Mouse (Mus musculus) embryonic facial prominence, embryonic 13.5 days (tissue): ENCODE measurements around the gene Mief1. TPM values are rescaled to one million over a fixed set of nuclear protein-coding genes. Genes with fewer than 3 reads are reported as not detected.

Experiments
- ATAC-seq: fragments of 200-750 bp; cut with Nextera tagmentation; 2 replicates; pipeline ENCODE4 v1.8.0; 2017; ENCODE audit warnings: low read depth; ENCODE audit not compliant: insufficient number of reproducible peaks, insufficient read depth, low FRiP score, low TSS enrichment
- H3K27ac ChIP-seq: fragments of 300-500 bp; sonication (generic); 2 replicates; pipeline ENCODE4 v1.5.1; 2015; ENCODE audit warnings: moderate library complexity, mild to moderate bottlenecking, inconsistent platforms
- H3K27me3 ChIP-seq: fragments of 300-500 bp; sonication (generic); 2 replicates; pipeline ENCODE4 v1.6.1; 2015; ENCODE audit warnings: mild to moderate bottlenecking, inconsistent platforms
- H3K36me3 ChIP-seq: fragments of 300-500 bp; sonication (generic); 2 replicates; pipeline ENCODE4 v1.6.1; 2015; ENCODE audit warnings: mild to moderate bottlenecking, inconsistent platforms
- H3K4me1 ChIP-seq: fragments of 300-500 bp; sonication (generic); 2 replicates; pipeline ENCODE4 v1.6.1; 2015; ENCODE audit warnings: inconsistent platforms
- H3K4me2 ChIP-seq: fragments of 300-500 bp; sonication (generic); 2 replicates; pipeline ENCODE4 v1.6.1; 2015; ENCODE audit warnings: moderate library complexity, mild to moderate bottlenecking, inconsistent platforms
- H3K4me3 ChIP-seq: fragments of 300-500 bp; sonication (generic); 2 replicates; pipeline ENCODE4 v1.5.1; 2015; ENCODE audit warnings: mild to moderate bottlenecking, inconsistent platforms
- H3K9ac ChIP-seq: fragments of 300-500 bp; sonication (generic); 2 replicates; pipeline ENCODE4 v1.6.1; 2015; ENCODE audit warnings: mild to moderate bottlenecking, inconsistent platforms
- H3K9me3 ChIP-seq: fragments of 300-500 bp; sonication (generic); 2 replicates; pipeline ENCODE4 v1.6.1; 2016; ENCODE audit warnings: inconsistent platforms
- WGBS: fragments of 180-500 bp; shearing (Covaris S2); methylation state at CpG from one replicate; pipeline ENCODE4 v1.1.7; 2015; ENCODE audit warnings: mixed read lengths; 5-methylcytosine and 5-hydroxymethylcytosine counted together
- polyA plus RNA-seq: library from polyadenylated mRNA; unstranded; fragments of >200 nt; fragmentation: Nextera tagmentation; extraction: Ambion mirVana; gene quantifications from 2 replicates; pipeline ENCODE4 v1.2.1, GENCODE M21; 2015

The Mief1 gene
- polyA plus RNA-seq, 1 experiment from 2014 or later, result 31.5 TPM

DNA sequence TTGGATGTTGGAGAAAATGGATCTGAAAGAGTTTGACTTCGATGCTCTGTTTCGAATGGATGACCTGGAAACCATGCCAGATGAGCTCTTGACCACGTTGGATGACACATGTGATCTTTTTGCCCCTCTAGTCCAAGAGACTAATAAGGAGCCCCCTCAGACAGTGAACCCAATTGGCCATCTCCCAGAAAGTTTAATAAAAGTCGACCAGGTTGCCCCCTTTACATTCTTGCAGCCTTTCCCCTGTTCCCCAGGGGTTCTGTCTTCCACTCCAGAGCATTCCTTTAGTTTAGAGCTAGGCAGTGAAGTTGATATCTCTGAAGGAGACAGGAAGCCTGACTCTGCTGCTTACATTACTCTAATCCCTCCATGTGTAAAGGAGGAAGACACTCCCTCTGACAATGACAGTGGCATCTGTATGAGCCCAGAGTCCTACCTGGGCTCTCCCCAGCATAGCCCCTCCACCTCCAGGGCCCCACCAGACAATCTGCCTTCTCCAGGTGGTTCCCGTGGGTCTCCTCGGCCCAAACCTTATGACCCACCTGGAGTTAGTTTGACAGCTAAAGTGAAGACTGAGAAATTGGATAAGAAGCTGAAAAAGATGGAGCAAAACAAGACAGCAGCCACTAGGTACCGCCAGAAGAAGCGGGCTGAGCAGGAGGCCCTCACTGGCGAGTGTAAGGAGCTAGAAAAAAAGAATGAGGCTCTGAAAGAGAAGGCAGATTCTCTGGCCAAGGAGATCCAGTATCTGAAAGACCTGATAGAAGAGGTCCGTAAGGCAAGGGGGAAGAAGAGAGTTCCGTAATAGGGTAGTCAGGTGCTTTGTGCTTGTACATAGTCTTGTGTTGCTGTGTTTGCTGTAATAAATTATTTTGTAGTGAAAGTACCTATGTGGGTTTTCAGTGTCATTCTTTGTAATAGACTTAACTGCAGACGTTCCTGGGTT, 23.1 kb downstream of the Mief1 start:
- Histone ChIP-seq H3K36me3 (peaks cover 46% of the 10 kb centered on the region), H3K4me1 (peaks cover 43% of the 10 kb centered on the region), H3K27me3 (no peaks in the 10 kb centered on the region), H3K4me3 (peak overlapping the region; percentile 100), H3K9ac (peak overlapping the region; percentile 100), H3K9me3 (no peaks in the 10 kb centered on the region), H3K4me2 (peak overlapping the region; percentile 95), H3K27ac (peak overlapping the region; percentile 98)
- WGBS, result 53% methylated on average over 12 of the region's 12 CpGs
- no peak for ATAC-seq

DNA sequence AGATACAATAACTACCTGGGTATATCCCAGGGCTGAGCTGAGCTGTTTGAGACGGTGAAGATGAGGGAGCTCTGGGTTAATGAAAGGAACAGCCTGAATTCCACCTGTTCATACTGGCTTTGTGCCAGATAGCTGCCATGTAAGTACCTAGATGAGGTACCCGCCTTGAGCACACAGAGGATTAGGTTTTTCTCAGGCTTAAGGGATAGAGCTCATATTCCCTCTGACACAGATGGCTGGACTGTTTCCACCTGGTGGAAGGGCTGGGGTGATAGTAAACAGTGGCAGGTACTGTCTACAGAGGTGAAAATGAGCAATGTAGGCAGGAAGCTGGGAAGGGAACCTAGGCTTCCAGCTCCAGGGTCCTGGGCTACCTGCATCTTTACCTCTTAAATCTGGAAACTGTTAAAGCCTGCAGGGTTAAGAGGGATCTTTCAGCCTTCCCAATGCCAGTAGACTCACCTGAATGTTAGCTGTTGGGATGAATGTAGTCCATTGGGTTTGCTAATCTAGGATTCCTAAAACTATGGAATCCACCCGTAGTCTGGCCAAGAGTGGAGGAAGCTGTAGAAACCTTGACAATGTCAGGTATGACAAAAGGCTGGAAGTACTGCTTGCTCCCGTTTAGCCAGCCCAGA, 23.9 kb downstream of the Mief1 start:
- Histone ChIP-seq H3K4me3 (peak overlapping the region; percentile 100), H3K36me3 (peaks cover 47% of the 10 kb centered on the region), H3K4me1 (peaks cover 51% of the 10 kb centered on the region)

GRCm38 (mm10) chr15:80258240-80259170, 24.7 kb downstream of the Mief1 start:
- Histone ChIP-seq H3K9me3 (no peaks in the 10 kb centered on the region), H3K4me1 (peaks cover 51% of the 10 kb centered on the region), H3K27me3 (no peaks in the 10 kb centered on the region), H3K27ac (peak overlapping the region; percentile 98), H3K36me3 (peaks cover 47% of the 10 kb centered on the region), H3K9ac (peak overlapping the region; percentile 32; the same call in 1 of the 2 replicates), H3K4me2 (peak overlapping the region; percentile 95; the same call in 1 of the 2 replicates), H3K4me3 (no peak overlapping the region)
- no peak for ATAC-seq
- WGBS, result 43% methylated on average over 11 of the region's 11 CpGs

More for the DNA sequence above, 23.9 kb downstream of the Mief1 start:
- peak overlapping the region; percentile 95 for H3K4me2 ChIP-seq
- no peaks in the 10 kb centered on the region for H3K27me3 ChIP-seq
- H3K9ac ChIP-seq, result peak overlapping the region; percentile 32; the same call in 1 of the 2 replicates
- WGBS, result 28% methylated on average over 4 of the region's 4 CpGs
- no peaks in the 10 kb centered on the region for H3K9me3 ChIP-seq
- peak overlapping the region; percentile 98 for H3K27ac ChIP-seq
- no peak for ATAC-seq

- no peaks in the 10 kb centered on the region for H3K9me3 ChIP-seq
- 0 out of 2 replicates have a peak overlapping the region, but pooled peaks have one; percentile 7 for H3K27ac ChIP-seq
- H3K9ac ChIP-seq, result no peak overlapping the region
- H3K4me3 ChIP-seq, result no peak overlapping the region
- H3K4me2 ChIP-seq, result no peak overlapping the region
- H3K4me1 ChIP-seq, result peaks cover 42% of the 10 kb centered on the region
- no peaks in the 10 kb centered on the region for H3K27me3 ChIP-seq
- 69% methylated on average over 8 of the region's 8 CpGs for WGBS
- no peak for ATAC-seq
- H3K36me3 ChIP-seq, result peaks cover 47% of the 10 kb centered on the region
These were observed 25.7 kb downstream of the Mief1 start for GRCm38 (mm10) chr15:80259406-80260045.

DNA sequence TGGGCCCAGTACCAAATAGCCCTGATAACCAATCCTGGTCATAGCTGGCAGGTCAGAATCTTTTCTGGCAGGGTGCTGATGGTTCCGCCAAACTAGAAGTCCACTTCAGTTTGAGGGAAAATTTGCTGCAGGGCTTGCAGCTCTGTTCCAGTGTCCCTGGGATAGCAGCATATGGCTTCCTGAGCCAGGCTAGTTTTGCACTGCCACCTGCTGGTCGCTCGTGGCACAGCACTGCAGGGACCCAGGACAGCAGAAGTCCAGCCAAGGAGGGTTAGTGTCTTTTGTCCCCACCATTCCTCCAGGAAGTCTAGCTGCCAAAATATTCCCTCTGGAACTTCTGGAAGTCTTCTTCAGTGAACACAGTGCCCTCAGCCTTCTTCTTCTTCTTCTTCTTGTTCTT, 26.9 kb downstream of the Mief1 start:
- 9% methylated on average over 3 of the region's 3 CpGs for WGBS
- H3K36me3 ChIP-seq, result peaks cover 47% of the 10 kb centered on the region
- peaks cover 42% of the 10 kb centered on the region for H3K4me1 ChIP-seq
- no peak overlapping the region for H3K4me2 ChIP-seq
- H3K27me3 ChIP-seq, result no peaks in the 10 kb centered on the region
- H3K4me3 ChIP-seq, result no peak overlapping the region
- H3K9me3 ChIP-seq, result no peaks in the 10 kb centered on the region
- H3K9ac ChIP-seq, result no peak overlapping the region
- no peak for ATAC-seq
- no peak overlapping the region for H3K27ac ChIP-seq

DNA sequence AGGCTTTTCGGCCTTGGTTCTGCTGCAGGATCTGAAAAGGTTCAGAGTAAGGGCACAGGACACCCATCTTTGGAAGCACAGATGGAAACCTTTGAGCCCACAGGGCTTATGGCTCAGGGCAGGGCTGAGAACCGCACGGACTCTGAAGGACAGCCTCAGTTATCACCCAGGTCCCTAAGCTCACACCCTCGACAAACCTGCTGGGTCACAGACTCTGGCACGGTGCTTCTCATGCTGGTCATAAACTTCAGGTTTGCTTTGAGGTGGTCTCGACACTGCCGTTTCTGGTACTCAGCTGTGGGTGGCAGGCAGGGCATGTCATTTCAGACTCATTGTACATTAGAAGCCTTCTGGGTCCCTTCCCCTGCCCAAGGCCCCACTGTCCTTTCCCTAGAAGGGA, 27.3 kb downstream of the Mief1 start:
- Histone ChIP-seq H3K9me3 (no peaks in the 10 kb centered on the region), H3K36me3 (peaks cover 46% of the 10 kb centered on the region)

DNA sequence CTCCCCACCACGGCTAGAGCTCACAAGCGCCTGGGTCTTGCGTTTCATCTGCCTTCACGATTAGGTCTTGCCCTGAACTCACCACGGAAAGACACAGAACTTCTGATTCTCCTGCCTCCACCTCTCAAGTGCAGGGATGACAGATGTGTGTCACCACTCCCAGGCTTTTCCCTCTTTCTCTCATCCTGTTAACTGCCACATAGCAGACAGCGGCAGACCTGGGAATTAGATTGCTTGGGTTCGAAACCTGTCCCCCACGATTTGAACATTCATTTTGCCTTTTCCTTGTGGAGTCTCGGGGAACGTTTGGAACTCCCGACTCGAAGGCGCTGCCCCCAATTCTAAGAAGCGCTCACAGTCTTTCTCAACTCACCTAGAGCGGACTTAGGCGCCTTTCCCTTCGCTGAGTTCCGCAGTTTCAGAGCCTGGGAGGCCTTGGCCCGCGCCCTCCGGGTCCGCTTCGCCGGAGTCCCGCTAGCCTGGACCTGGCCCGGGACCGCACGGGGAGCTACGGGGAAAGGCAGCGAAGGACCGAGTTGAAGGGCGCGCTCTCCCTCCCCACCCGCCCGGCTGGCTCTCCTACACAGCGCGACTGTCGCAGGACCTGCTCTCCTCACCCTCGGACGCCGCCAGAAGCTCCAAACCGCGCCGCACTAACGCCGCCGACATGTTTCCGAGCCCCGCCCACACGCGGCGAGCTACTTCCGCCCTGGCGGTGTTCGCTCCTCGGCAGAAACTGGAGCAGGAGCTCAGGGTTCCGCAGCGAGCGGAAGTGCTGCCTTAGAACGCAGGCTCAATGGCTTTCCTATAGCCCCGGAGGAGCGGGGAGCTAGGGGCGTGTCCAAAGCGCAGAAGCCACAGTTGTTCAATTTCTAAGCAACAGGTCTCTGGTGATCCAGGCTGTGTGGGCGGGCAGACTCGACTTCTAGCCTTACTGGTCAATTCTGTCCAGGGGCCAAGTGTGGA, 30.1 kb downstream of the Mief1 start, which contains the start of gene Rps19bp1:
TSS of gene Rps19bp1 (minus strand) at position 706 of the 966 bp plus-strand sequence.
- H3K36me3 ChIP-seq, result peaks cover 23% of the 10 kb centered on the region
- H3K4me3 ChIP-seq, result peak within 1 kb of the TSS; percentile 86
- H3K9ac ChIP-seq, result peak within 1 kb of the TSS; percentile 87
- H3K9me3 ChIP-seq, result no peaks in the 10 kb centered on the region
- peak within 1 kb of the TSS; percentile 49 for H3K27ac ChIP-seq
- peaks cover 23% of the 10 kb centered on the region for H3K4me1 ChIP-seq
- H3K27me3 ChIP-seq, result no peaks in the 10 kb centered on the region
- peak within 1 kb of the TSS; percentile 82 for H3K4me2 ChIP-seq
- peak; percentile 84 for ATAC-seq
- 2% methylated on average over 66 of the region's 66 CpGs for WGBS

More for the DNA sequence above, 27.3 kb downstream of the Mief1 start:
- Histone ChIP-seq H3K27ac (no peak overlapping the region), H3K27me3 (no peaks in the 10 kb centered on the region), H3K4me1 (peaks cover 42% of the 10 kb centered on the region), H3K4me2 (no peak overlapping the region), H3K9ac (no peak overlapping the region), H3K4me3 (no peak overlapping the region)
- 84% methylated on average over 7 of the region's 7 CpGs for WGBS
- ATAC-seq, result no peak

DNA sequence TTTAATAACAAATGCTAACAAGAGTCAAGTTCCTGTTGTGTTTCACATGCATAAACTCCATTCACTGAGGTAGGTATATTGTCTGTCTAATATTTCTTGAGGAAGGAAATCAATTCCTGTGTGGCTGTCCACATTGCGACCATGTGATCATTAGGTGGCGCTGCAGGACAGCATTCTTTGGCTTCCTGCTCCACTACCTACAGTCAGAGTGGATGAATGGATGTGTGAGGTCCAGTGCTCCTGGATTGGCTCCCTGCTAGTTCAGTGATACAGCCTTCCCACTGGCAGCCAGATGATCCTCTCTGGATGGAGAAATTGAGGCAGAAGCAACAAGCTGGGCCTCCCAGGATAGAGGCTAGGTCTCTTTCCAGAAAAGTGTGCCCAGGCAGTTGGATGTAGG, 32.5 kb downstream of the Mief1 start:
- WGBS, result 0% methylated on average over 2 of the region's 2 CpGs
- Histone ChIP-seq H3K27ac (no peak overlapping the region), H3K4me3 (no peak overlapping the region), H3K4me1 (peaks cover 23% of the 10 kb centered on the region), H3K27me3 (no peaks in the 10 kb centered on the region), H3K9me3 (0 out of 2 replicates have a peak, but pooled peaks cover 7% of the 10 kb centered on the region), H3K9ac (no peak overlapping the region), H3K36me3 (0 out of 2 replicates have a peak, but pooled peaks cover 3% of the 10 kb centered on the region), H3K4me2 (no peak overlapping the region)
- no peak for ATAC-seq

DNA sequence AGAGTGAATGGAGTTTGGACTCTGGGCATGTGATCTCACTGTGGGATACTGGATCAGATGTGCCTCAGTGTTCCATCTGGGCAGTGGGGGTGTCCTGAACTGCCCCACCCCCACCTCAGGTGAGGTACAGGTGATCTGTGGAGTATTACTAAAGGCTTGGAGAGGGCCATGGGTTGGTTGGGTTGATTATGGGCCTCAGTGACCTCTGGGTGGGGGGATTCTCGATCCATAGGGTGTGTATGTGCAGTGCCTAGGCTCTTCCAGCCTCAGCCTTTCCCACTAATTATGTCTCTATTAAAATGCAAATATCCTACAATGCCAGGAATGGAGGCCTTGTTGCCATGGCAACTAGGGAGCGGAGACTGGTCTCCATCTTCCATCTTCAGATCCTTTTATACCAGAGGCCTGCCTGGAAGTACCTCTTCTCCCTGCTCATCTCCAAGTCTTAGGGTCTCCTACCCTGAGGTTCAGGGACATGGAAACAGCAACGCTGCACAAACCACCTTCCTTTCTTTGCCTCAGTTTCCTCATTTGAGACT, 38.1 kb downstream of the Mief1 start:
- H3K27ac ChIP-seq, result no peak overlapping the region
- no peak overlapping the region for H3K9ac ChIP-seq
- 0 out of 2 replicates have a peak, but pooled peaks cover 7% of the 10 kb centered on the region for H3K9me3 ChIP-seq
- peaks cover 4% of the 10 kb centered on the region for H3K27me3 ChIP-seq
- H3K4me1 ChIP-seq, result peaks cover 5% of the 10 kb centered on the region; the same call in 1 of the 2 replicates
- ATAC-seq, result no peak
- H3K4me3 ChIP-seq, result no peak overlapping the region
- no peak overlapping the region for H3K4me2 ChIP-seq
- 75% methylated on average over 3 of the region's 3 CpGs for WGBS
- no peaks in the 10 kb centered on the region for H3K36me3 ChIP-seq
